Mouse (Mus musculus): ENCODE data around the gene Ssbp3. TPM values are rescaled to one million over a fixed set of nuclear protein-coding genes. Genes with fewer than 3 reads are reported as not detected.
A peak's percentile ranks its signal among the peaks of the same experiment; 100 is the strongest.

The Ssbp3 gene
- polyA plus RNA-seq, 1 experiment from 2014 or later, result 64.7 TPM

GRCm38 (mm10) chr4:106983908-106984515 is 73.5 kb downstream of the Ssbp3 start:
- ATAC-seq, result no peak
- POLR2A ChIA-PET, result no interaction called here
- CTCF ChIA-PET, result no interaction called here
- TF ChIP-seq CTCF (IDR thresholded peaks at IDR 0.05), result no peak
- no peaks in the 10 kb centered on the region for H3K27me3 ChIP-seq
- DNase-seq (ENCODE audit: low read depth, low spot score), result no peak
- in situ Hi-C loops (cut with MboI; ENCODE audit: low pct_unique_long_range_greater_than_20kb), result no loop called here

GRCm38 (mm10) chr4:106985289-106985688 is 74.8 kb downstream of the Ssbp3 start:
- POLR2A ChIA-PET, result no interaction called here
- TF ChIP-seq CTCF (IDR thresholded peaks at IDR 0.05), result no peak
- in situ Hi-C loops (cut with MboI; ENCODE audit: low pct_unique_long_range_greater_than_20kb), result loop anchor here (5.0 kb wide), 1 partner anchor 143 kb away; no protein-coding TSS in a partner anchor
- DNase-seq (ENCODE audit: low read depth, low spot score) (no peak), ATAC-seq (no peak)
- CTCF ChIA-PET, result interaction anchor here (1.1 to 1.2 kb wide), 3 partner anchors 10 to 146 kb away, joined by 3 read pairs; no protein-coding TSS in a partner anchor
- no peaks in the 10 kb centered on the region for H3K27me3 ChIP-seq

- no peaks in the 10 kb centered on the region for H3K27me3 ChIP-seq
- DNase-seq (ENCODE audit: low read depth, low spot score), result no peak
- ATAC-seq, result no peak
- CTCF ChIA-PET, result interaction anchor here (1.1 to 2.0 kb wide), 3 partner anchors 9 to 147 kb away, joined by 3 to 7 read pairs (median 3); partner anchors contain the start of gene Ssbp3
- no peak for TF ChIP-seq CTCF (IDR thresholded peaks at IDR 0.05)
- POLR2A ChIA-PET, result interaction anchor here (1.9 kb wide), 1 partner anchor 74 kb away, joined by 4 read pairs; no protein-coding TSS in a partner anchor
- in situ Hi-C loops (cut with MboI; ENCODE audit: low pct_unique_long_range_greater_than_20kb), result loop anchor here (5.0 kb wide), 1 partner anchor 144 kb away; no protein-coding TSS in a partner anchor
Measured at GRCm38 (mm10) chr4:106985899-106986832, 75.7 kb downstream of the Ssbp3 start.

- peak; percentile 57 for ATAC-seq
- DNase-seq (ENCODE audit: low read depth, low spot score), result no peak
Measured at GRCm38 (mm10) chr4:106987725-106988364, 77.3 kb downstream of the Ssbp3 start.

GRCm38 (mm10) chr4:106988886-106989225 is 78.4 kb downstream of the Ssbp3 start:
- ATAC-seq (no peak), DNase-seq (ENCODE audit: low read depth, low spot score) (no peak)
- CTCF ChIA-PET, result interaction anchor here (0.8 to 2.8 kb wide), 6 partner anchors 11 to 150 kb away, joined by 3 to 8 read pairs (median 4); no protein-coding TSS in a partner anchor
- in situ Hi-C loops (cut with MboI; ENCODE audit: low pct_unique_long_range_greater_than_20kb), result loop anchor here (5.0 kb wide), 1 partner anchor 147 kb away; no protein-coding TSS in a partner anchor
- POLR2A ChIA-PET, result no interaction called here
- H3K27me3 ChIP-seq, result no peaks in the 10 kb centered on the region
- no peak for TF ChIP-seq CTCF (IDR thresholded peaks at IDR 0.05)

More at GRCm38 (mm10) chr4:106987725-106988364, 77.3 kb downstream of the Ssbp3 start:
- in situ Hi-C loops (cut with MboI; ENCODE audit: low pct_unique_long_range_greater_than_20kb), result loop anchor here (5.0 kb wide), 1 partner anchor 146 kb away; no protein-coding TSS in a partner anchor
- ChIA-PET POLR2A (interaction anchor here (0.5 to 1.9 kb wide), 4 partner anchors 76 to 148 kb away, joined by 3 to 5 read pairs (median 4); partner anchors contain the start of gene Ssbp3), CTCF (interaction anchor here (0.7 to 2.0 kb wide), 8 partner anchors 11 to 176 kb away, joined by 3 to 7 read pairs (median 3); partner anchors contain the start of gene Ssbp3)
- peak; percentile 71 for TF ChIP-seq CTCF (IDR thresholded peaks at IDR 0.05)
- H3K27me3 ChIP-seq, result no peaks in the 10 kb centered on the region

GRCm38 (mm10) chr4:106989226-106989983 is 78.9 kb downstream of the Ssbp3 start:
- in situ Hi-C loops (cut with MboI; ENCODE audit: low pct_unique_long_range_greater_than_20kb), result loop anchor here (5.0 kb wide), 1 partner anchor 147 kb away; no protein-coding TSS in a partner anchor
- peak; percentile 64 for TF ChIP-seq CTCF (IDR thresholded peaks at IDR 0.05)
- ChIA-PET POLR2A (no interaction called here), CTCF (interaction anchor here (0.8 to 2.8 kb wide), 8 partner anchors 11 to 175 kb away, joined by 3 to 8 read pairs (median 4); no protein-coding TSS in a partner anchor)
- H3K27me3 ChIP-seq, result no peaks in the 10 kb centered on the region
- ATAC-seq (no peak), DNase-seq (ENCODE audit: low read depth, low spot score) (no peak)

- no peak for DNase-seq (ENCODE audit: low read depth, low spot score)
- no peaks in the 10 kb centered on the region for H3K27me3 ChIP-seq
- ATAC-seq, result no peak
- ChIA-PET POLR2A (no interaction called here), CTCF (no interaction called here)
- no peak for TF ChIP-seq CTCF (IDR thresholded peaks at IDR 0.05)
- in situ Hi-C loops (cut with MboI; ENCODE audit: low pct_unique_long_range_greater_than_20kb), result no loop called here
Measured at GRCm38 (mm10) chr4:106993053-106993452, 82.6 kb downstream of the Ssbp3 start.

- POLR2A ChIA-PET, result no interaction called here
- DNase-seq (ENCODE audit: low read depth, low spot score) (no peak), ATAC-seq (no peak)
- CTCF ChIA-PET, result no interaction called here
- in situ Hi-C loops (cut with MboI; ENCODE audit: low pct_unique_long_range_greater_than_20kb), result no loop called here
- H3K27me3 ChIP-seq, result no peaks in the 10 kb centered on the region
- TF ChIP-seq CTCF (IDR thresholded peaks at IDR 0.05), result no peak
Measured at GRCm38 (mm10) chr4:106994252-106994651, 83.8 kb downstream of the Ssbp3 start.

GRCm38 (mm10) chr4:106995069-106995468 is 84.6 kb downstream of the Ssbp3 start:
- no peak for TF ChIP-seq CTCF (IDR thresholded peaks at IDR 0.05)
- ChIA-PET CTCF (interaction anchor here (1.5 kb wide), 1 partner anchor 10 kb away, joined by 3 read pairs; no protein-coding TSS in a partner anchor), POLR2A (interaction anchor here (0.9 kb wide), 1 partner anchor 169 kb away, joined by 3 read pairs; no protein-coding TSS in a partner anchor)
- no peaks in the 10 kb centered on the region for H3K27me3 ChIP-seq
- DNase-seq (ENCODE audit: low read depth, low spot score) (no peak), ATAC-seq (no peak)
- in situ Hi-C loops (cut with MboI; ENCODE audit: low pct_unique_long_range_greater_than_20kb), result no loop called here
